Mouse (Mus musculus) bone marrow macrophage, adult 2 months (primary cell): ENCODE measurements at regions not wholly inside any gene's neighbourhood (a gene's known extent, or its start where the extent isn't known, plus 50 kb on each side); places are given as distances from the start of the nearest gene placed in this dataset.

Experiments
- H3K27ac ChIP-seq: 2 replicates; pipeline ENCODE4 v1.5.1; 2012; ENCODE audit warnings: low read depth, low read length; ENCODE audit not compliant: insufficient read depth
- H3K4me1 ChIP-seq: 2 replicates; pipeline ENCODE4 v1.6.1; 2012; ENCODE audit warnings: low read length; ENCODE audit not compliant: control insufficient read depth, insufficient read depth
- H3K4me3 ChIP-seq: 2 replicates; pipeline ENCODE4 v1.5.1; 2012; ENCODE audit warnings: mild to moderate bottlenecking, low read length, moderate library complexity; ENCODE audit not compliant: insufficient read depth
- CTCF ChIP-seq: IDR thresholded peaks from 2 replicates; pipeline ENCODE4 v1.5.1; 2012; ENCODE audit warnings: low read depth, mild to moderate bottlenecking, low read length, moderate library complexity
- POLR2A ChIP-seq: IDR thresholded peaks from 2 replicates; pipeline ENCODE4 v1.6.1; 2012; ENCODE audit warnings: mild to moderate bottlenecking, low read depth, low read length, borderline replicate concordance

DNA sequence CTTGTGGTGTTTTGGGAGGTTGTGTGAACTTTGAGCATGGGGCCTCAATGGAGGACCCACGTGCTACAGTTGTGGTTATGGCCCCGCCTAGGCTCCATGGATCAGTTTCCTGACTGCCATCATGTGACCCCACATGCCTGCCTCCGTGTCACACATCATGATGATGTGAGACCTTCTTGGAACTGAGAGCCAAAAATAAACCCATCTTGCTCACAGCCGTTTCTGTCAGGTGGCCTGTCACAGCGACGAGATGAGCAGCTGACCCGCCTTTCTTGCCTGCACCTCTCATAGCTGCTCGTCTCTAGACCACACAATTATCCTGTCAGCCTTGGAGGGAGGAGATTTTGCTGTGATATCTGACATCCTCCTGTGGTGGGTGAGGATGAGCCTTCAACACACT is 60.4 kb upstream of the Lrpap1 start:
- Histone ChIP-seq H3K27ac (peak overlapping the region; percentile 68), H3K4me1 (peaks cover 46% of the 10 kb centered on the region)

DNA sequence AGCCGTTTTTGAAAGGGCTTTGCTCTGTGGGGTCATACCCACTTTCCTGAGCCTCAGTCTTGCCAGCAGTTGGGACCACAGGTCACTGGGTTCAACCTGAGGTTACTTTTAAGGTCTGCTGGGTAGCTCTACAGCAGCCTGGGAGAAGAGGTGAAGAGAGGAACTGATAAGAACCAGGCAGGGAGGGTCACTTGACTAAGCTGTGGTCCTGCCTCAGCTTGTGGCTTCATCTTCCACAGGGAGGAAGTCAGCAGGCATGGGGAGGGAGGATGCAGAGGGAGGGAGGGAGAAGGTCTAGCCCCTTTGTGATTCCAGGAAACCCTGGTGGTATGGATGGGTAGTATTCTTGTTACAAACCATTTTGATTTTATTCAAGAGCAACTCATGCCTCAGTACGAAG is 59.9 kb upstream of the Lrpap1 start:
- no peak overlapping the region for H3K4me3 ChIP-seq
- H3K27ac ChIP-seq: peak overlapping the region; percentile 68
- TF ChIP-seq POLR2A (no peak), CTCF (no peak)
- H3K4me1 ChIP-seq: peaks cover 46% of the 10 kb centered on the region

More for the DNA sequence above, 60.4 kb upstream of the Lrpap1 start:
- H3K4me3 ChIP-seq: no peak overlapping the region
- TF ChIP-seq CTCF: no peak
- no peak for TF ChIP-seq POLR2A

DNA sequence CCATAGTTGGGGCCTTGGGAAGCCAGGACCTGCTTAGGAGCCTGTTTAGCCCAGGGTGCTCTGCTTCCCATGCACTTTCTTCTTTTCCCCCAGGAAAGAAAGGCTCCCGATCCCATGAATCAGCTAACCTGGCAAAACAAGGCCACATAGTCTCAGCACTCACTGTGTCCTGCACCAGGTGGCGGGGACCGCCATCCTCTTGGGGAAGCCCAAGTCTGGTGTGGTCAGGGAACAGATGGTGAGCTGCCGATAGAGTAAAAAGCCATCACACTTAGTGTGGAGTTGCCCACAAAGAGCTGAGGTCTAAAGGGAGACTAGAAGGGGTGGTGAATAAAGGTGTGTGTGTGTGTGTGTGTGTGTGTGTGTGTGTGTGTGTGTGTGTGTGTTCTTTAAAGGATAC is 57.0 kb upstream of the Lrpap1 start:
- no peak for TF ChIP-seq CTCF
- no peak for TF ChIP-seq POLR2A
- Histone ChIP-seq H3K4me3 (no peak overlapping the region), H3K27ac (no peak overlapping the region), H3K4me1 (peaks cover 40% of the 10 kb centered on the region)

DNA sequence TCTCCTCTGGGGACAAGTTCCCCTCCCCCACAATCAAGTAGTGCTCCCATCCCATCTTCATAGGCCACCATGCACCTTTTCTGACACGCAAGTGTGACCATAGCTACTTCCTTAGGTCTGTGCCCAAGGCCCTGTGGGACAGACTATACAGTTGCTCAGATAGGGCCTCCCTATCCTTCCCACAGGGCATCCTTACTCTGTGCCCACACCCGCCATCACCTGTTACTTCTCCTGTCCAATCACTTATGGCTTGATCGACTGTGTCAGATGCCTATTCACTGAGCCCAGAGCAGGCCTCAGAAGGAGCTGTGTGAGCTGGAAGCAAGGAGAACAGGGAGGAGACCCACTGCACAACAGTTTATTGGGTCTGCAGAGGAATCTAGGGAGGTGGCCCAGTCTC is 56.6 kb upstream of the Lrpap1 start:
- no peak for TF ChIP-seq POLR2A
- TF ChIP-seq CTCF: no peak
- Histone ChIP-seq H3K27ac (no peak overlapping the region), H3K4me1 (peaks cover 40% of the 10 kb centered on the region), H3K4me3 (no peak overlapping the region)

DNA sequence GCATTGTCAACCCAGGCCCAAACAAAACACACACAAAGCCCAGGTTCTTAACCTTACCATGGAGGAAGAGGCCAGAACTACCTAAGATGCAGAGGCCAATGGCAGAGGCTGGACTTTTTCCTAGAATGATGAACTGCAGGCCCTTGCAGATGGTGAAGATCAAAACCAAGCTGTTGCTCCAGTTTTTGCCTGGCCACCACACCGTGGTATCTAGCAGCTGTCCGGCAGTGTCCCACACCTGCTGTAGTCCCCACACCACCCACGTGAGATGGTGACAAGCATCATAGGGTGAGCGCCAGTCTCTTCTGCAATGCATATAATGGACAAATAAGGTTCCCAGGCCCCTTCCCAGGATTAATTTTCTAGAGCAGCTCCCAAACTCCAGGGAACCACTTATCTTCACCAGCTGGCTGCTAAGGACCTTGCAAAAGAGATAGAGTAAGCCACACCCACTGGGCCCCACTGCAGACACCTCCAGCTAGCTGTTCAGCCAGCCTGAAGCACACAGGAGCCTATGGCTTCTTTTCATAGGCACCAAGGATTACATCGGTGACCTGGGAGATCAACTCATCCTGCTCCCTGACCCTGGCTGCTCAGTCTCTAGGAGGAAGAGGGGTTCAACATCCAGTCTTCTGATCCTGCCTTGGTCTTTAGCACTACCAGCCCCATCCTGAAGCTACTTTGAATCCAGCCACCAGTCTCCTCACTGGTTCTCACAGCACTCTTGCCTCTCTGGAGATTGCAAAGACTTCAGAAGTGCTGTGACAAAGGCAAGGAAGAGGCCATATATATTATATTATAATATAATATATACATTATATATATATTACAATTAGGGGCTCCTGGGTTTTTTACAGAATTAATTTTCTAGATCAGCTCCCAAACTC is 55.6 kb upstream of the Lrpap1 start:
- Histone ChIP-seq H3K27ac (no peak overlapping the region), H3K4me3 (no peak overlapping the region), H3K4me1 (peaks cover 39% of the 10 kb centered on the region)
- TF ChIP-seq POLR2A (no peak), CTCF (no peak)

DNA sequence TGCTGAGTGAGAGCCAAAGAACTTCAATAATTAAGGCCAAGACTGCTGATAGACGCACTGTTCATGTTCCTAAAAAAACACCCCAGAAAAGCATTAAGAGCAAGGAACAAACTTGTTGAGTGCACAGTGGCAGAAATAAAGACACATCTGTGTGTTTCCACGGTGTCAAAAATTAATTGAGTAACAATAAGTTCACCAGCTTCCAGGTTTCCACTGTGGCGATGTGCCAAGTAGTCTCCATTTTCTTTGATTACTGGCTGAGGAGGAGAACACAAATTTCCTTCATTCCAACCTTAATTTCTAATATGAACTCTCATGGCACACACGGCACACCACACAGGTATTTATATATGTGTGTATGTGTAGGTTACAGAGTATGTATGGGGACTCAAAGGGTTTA is 54.3 kb upstream of the Lrpap1 start:
- Histone ChIP-seq H3K27ac (no peak overlapping the region), H3K4me1 (peaks cover 26% of the 10 kb centered on the region), H3K4me3 (no peak overlapping the region)
- TF ChIP-seq CTCF (no peak), POLR2A (no peak)

DNA sequence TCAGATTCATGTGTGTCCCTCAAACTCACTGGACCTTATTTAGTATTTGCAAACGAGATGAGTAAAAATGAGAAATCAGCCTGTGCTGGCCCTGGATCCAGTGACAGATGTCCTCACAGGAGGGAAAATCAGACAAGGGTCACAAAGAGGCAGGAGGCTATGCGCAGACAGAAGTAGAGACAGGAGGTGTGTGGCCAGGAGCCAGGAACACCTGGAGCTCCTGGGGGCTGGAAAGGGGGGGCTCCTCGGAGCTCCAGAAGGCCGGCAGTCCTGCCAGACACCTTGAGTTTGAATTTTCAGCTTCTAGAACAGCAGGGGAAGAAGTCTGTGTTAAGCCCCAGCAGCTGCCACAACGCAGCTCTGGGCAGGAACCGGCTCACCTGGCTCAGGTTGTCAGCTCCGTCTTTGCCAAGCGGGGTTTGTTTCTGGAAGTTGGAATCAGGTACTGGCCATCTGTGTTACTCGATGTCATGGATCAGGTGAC is 53.7 kb upstream of the Lrpap1 start:
- Histone ChIP-seq H3K4me3 (no peak overlapping the region), H3K27ac (no peak overlapping the region), H3K4me1 (peaks cover 23% of the 10 kb centered on the region)
- TF ChIP-seq POLR2A (no peak), CTCF (no peak)

DNA sequence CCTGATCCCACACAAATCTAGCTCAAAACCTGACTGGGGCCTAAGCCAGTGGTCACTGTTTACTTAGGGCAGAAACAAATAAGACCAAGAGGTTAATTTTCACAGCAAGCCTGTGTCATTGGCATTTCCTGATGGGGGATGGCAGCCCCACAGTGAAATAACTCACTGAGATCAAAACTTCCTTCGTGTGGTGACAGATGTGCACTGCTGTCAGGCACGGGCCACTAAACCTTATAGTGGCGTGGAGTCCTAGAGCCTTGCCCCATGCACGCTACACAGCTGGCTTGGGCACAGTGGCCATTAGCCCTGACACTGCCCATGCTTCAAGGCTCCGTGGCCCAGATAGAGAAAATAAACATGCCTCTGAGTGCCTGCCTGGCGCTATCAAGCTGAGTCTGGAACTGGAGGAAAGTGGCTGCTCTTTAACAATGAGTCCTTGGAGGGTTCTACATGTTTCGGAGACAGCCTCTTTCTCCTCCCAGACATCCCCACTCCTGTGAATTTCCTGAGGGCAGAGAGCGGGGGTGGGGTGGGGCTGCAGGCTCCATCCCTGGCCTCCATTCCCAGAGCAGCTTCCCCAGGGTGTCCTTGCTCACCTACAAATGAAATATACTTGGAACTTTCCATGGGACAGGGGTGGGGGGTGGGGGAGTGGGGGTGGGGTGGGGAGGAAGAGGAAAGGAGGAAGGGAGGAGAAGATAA is 52.9 kb upstream of the Lrpap1 start:
- H3K4me3 ChIP-seq: no peak overlapping the region

DNA sequence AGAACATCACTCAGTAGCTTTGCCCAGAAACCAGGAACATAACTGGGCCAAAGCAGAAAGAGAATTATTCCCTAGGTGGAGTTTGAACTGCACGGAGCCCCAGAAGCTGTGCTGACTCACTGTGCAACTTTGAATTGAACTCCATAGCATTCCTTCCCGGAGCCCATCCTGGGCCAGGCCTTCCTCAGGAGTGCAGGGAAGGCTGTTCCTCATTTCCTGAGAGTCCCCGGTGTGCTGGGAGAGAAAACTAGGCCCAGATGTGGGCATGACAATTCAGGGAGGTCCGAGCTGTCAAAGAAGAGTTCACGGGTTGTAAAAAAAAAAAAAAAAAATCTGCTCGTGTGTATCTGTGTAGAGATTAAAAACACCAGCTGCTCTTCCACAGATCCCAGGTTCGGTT is 50.8 kb upstream of the Lrpap1 start:
- Histone ChIP-seq H3K4me3 (no peak overlapping the region), H3K27ac (no peak overlapping the region), H3K4me1 (peaks cover 11% of the 10 kb centered on the region)
- TF ChIP-seq CTCF (no peak), POLR2A (no peak)

More for the DNA sequence above, 52.9 kb upstream of the Lrpap1 start:
- TF ChIP-seq POLR2A (no peak), CTCF (no peak)
- H3K27ac ChIP-seq: no peak overlapping the region
- H3K4me1 ChIP-seq: peaks cover 17% of the 10 kb centered on the region

DNA sequence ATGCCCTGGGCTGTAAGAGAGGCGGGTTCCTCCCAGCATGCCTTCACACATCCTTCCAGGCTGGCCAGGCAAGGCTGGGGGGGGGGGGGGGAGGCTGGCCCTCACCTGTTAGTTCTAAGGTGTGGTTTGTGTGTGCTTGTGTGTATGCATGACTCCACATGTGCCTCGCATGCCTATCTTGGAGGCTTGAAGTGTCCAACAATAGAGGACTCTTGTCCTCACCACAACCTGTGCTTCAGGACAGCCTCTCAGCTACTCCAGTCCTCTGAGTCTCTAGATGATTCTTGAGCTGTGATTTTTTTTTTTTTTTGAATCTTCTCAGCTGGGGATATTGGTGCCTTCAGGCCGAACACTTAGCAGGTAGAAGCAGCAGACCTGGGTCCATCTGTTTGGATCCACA is 50.2 kb upstream of the Lrpap1 start:
- Histone ChIP-seq H3K27ac (no peak overlapping the region), H3K4me1 (peaks cover 11% of the 10 kb centered on the region), H3K4me3 (no peak overlapping the region)
- no peak for TF ChIP-seq POLR2A
- no peak for TF ChIP-seq CTCF
